Mouse (Mus musculus) layer of hippocampus, adult 8-10 months (tissue): ENCODE measurements at regions not wholly inside any gene's neighbourhood (a gene's known extent, or its start where the extent isn't known, plus 50 kb on each side); places are given as distances from the start of the nearest gene placed in this dataset.

Source experiments
- DNase-seq, 2 experiments: peaks; one replicate each; pipeline ENCODE4 v3.0.0; 2022; ENCODE audit warnings: low spot score in 2 of 2

GRCm38 (mm10) chr1:114835926-114836325 is 848.6 kb upstream of the Cntnap5a start:
- no peak for DNase-seq

GRCm38 (mm10) chr1:114849671-114850070 is 834.9 kb upstream of the Cntnap5a start:
- no peak for DNase-seq

- no peak for DNase-seq
Observed at GRCm38 (mm10) chr1:114860983-114861382, 823.6 kb upstream of the Cntnap5a start.

- peak; percentile 13 to 23 for DNase-seq
Observed at GRCm38 (mm10) chr1:114862927-114863326, 821.6 kb upstream of the Cntnap5a start.

DNA sequence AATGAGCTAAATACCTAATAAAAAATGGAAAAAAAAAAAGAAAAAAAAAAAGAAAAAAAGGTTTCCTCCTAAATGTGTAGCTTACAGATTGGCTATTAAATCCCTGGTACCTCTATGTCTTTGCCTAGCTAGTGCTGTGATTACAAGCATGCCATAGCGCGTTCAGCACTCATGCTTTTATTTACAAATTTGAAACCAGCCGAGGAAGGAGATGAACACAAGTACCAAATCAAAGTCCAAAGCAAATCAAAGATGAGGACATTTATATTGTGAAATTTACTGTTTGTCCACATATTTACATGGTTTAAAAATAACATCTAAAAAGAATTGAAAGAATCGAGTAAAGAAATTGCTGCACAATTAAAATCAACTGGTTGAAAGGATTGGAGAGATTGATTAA is 808.8 kb upstream of the Cntnap5a start:
- no peak for DNase-seq
